Mouse (Mus musculus): ENCODE measurements around the gene Nags. TPM values are rescaled to one million over a fixed set of nuclear protein-coding genes. Genes with fewer than 3 reads are reported as not detected.
A peak's percentile ranks its signal among the peaks of the same experiment; 100 is the strongest.
"Not testable (repeated sequence)": the region's sequence is repeated elsewhere in the genome, so short reads cannot be mapped to it uniquely, and the experiment has no call there.

Nags gene
- total RNA-seq, 1 experiment from 2014 or later, result 1.7 TPM

DNA sequence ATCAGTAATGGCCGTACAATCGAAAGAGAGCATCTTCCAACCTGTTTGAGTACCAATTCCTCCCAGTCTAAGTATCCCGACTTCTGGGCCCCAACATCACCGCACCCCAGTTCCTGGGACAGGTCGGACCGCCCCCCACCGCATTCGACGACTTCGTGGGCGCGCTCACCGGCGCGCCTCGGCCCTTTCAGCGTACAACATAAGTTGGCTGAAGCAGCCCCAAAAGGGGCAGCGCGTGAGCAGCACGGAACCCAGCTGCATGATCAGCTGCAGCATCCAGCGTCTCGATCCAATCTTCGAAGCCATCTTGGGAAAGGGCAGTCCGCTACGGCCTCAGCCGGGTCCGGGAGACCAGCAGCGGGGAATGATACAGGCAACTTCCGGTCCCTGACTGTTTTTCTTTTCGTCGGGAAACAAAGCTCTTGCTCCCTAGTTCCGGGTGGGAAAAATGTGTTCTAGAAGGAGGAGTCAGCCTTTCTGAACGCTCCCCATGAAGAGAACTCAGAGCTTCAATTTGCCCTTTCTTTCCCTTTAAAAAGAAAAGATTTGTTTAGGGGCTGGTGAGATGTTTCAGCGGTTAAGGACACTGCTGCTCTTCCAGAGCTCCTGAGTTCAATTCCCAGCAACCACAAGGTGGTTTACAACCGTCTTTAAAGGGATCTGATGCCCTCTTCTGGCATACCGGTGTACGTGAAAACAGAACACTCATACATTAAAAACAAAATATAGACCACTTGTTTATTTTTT is 10.9 kb downstream of the Nags start, which contains the start of gene Tmem101:
Tmem101 (minus strand) TSS at position 366 of the 747 bp plus-strand sequence.
- peak; percentile 87 for ATAC-seq (replicated peaks; ENCODE audit: low read depth, poor library complexity, severe bottlenecking)

DNA sequence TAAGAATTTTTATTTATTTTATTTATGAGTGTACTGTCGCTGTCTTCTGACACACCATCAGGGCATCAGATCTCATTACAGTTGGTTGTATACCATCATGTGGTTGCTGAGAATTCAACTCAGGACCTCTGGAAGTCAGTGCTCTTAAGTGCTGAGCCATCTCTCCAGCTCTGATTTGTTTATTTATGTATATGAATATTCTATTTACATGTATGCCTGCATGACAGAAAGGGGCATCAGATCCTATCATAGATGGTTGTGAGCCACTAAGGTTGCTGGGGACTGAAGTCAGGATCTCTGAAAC is 11.4 kb downstream of the Nags start:
- ATAC-seq (replicated peaks; ENCODE audit: low read depth, poor library complexity, severe bottlenecking), result no peak

DNA sequence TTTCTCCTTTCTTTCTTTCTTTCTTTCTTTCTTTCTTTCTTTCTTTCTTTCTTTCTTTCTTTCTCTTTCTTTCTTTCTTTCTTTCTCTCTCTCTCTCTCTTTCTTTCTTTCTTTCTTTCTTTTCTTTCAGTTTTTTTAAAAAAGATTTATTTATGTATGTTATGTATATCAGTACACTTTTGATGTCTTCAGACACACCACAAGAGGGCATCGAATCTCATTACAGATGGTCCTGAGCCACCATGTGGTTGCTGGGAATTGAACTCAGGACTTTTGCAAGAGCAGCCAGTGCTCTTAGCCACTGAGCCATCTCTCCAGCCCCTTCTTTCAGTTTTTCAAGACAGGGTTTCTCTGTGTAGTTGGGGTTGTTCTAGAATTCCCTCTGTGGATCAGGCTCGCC is 12.7 kb downstream of the Nags start:
- ATAC-seq (replicated peaks; ENCODE audit: low read depth, poor library complexity, severe bottlenecking), result not testable (repeated sequence)

DNA sequence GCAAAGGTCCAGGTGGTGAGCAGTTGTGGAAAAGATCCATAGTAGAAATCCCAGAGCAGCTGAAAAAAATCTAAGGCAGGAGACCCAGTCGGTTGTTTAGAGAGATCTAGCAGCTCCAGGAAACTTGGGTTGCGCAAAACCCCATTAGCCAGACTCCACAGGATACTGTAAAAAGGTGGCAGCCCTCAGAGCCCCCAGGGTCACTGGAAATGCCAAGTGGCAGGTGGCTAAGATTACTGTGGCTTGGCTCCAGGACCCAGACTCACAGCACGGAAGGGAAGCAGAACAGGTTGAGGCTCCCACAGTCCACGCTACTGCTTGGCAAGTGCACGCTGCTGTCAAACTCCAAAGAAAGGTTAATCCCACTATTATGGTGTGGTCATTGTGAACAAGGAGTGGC is 14.5 kb downstream of the Nags start:
- ATAC-seq (replicated peaks; ENCODE audit: low read depth, poor library complexity, severe bottlenecking), result no peak

DNA sequence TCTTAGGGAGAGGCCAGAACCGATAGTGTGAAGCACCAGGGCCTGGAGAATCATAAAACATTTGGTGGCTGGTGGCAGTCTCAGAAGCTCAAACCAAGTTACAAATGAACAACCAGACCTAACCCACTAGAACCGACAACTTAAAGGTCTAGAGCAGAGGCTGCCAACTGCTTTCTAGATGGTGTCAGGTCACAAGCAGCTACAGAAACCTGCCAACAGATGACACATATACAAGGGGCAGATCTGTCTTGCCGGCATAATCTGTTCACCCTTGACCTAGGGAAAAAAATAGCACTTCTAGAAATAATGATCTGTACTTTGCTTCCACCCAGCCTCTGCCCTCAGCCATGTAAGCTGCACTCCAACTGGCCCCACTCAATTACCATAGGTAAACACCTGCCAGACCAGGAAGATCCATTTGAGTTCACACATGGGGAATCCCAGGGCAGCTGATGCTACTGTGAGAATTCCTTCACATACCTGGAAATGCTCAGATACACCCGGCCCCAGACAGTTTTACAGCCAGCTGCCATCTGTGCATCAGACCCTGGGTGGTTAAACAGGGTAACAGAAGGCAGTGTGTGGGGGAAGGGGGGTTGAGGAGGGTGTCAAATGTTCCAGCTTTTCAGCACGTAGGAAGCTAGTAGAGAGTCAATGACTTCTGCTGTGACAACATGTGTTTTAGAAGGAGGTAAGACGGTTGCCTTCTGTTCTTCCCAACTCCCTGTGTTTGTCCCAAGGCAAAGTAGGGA is 20.8 kb downstream of the Nags start:
- no peak for ATAC-seq (replicated peaks; ENCODE audit: low read depth, poor library complexity, severe bottlenecking)

DNA sequence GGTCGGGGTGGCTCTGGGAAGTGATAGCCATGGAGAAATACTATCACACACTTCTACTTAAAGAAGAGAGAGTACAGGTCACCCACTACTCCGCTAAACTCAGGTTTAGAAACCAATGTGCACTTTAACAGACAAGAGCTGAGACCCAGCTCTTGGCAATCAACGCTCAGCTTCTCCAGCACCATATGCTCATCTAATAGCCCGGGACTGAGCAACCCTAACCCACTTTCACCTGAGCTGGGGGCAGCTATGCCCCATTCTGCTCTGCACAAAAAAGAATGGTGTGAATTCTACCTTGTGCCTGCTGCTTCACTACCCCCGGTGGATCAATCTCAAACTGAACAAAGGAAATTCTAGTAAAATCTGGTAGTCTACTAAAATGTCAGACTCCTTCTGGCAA is 22.2 kb downstream of the Nags start:
- no peak for ATAC-seq (replicated peaks; ENCODE audit: low read depth, poor library complexity, severe bottlenecking)

DNA sequence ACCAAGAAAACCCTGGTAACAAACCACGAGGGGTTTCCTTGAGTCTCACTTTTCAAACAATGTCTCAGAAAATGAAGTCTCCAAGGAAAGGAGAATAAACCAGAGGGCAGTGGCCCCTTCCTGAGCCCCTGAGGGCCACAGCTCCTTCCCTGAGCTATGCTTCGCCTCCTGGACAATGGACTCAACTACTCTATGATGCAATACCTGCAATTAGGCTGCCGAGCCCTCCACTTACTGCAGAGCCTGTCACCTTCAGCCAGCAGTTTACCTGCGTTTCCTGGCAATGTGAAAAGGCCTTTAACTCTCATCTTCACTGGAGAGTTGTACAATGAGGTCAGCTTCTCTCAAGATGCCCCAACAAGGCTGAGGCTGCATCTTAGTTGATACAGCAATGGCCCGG is 23.4 kb downstream of the Nags start:
- no peak for ATAC-seq (replicated peaks; ENCODE audit: low read depth, poor library complexity, severe bottlenecking)

DNA sequence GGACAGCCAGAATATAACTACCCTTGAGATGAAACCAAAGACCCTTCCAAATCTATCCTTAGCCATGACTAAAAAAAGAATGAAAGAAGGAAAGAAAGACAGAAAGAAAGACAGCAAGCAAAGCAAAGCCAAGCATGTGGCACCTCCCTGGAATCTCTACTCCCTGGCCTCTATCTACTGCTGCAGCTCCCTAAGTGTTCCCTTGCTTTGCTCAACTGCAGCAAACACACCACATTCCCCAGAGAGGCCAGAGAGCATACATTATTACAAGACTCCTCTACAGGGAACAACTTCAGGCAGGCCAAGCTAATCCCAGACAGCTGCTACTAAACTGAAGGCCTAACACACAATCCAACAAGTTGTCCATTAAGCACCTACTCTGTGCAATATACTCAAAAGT is 34.5 kb downstream of the Nags start:
- no peak for ATAC-seq (replicated peaks; ENCODE audit: low read depth, poor library complexity, severe bottlenecking)

DNA sequence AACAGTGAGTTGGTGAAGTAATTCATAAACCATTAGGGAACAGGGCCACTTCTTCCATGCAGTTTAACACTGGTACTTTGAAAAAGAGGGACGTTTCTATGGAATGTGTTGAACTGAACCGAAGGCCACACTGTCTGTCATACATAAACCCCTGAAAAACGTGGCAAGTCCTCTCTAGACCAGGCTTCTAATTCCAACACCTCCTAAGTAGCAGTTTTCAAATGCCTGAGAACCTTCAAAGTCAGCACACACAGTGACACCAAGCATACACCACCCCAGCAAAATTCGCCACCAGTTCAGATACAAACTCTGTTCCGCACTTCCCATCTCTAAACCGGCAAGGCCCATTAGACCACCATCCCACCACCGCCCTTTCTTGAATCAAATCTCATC is 38.9 kb downstream of the Nags start:
- no peak for ATAC-seq (replicated peaks; ENCODE audit: low read depth, poor library complexity, severe bottlenecking)

DNA sequence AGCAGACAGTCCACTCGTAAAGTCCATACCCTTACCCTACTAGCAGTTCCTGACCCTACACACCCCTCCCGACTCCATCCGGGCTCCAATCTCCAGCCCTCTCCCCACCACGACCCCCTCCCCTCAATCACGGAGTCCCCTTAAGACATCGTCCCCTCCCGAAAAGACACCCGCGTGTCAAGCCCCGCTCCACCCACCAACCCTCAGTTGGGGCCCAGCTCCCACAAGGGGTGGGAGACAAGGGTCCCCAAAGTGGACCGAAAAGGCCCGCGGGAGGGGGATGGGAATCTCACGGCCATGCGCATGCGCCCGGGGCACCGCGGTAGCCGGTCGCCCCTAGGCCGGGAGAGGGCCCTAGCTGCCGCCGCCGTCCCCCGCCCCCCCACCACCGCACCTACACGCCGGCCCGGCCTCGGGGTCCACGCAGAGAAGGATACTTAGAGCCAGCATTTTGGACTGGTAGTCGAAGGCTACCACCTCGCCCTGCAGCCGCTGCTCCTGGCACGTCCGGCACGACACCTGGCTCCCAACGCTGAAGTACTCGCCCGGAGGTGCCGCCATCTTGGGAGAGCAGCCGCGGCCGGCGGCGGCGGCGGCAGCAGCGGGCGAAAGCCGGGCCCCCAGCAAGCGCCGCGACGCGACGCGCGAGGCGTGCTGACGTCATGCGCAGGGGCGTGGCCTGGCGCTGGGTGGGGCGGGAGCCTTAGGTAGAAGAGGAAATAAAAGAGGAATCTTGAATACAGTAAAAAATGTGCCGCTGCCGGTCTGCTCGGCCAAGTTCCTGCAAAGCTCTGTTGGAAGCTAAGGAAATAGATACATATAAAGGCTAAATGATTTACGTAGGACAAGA is 39.6 kb downstream of the Nags start, which contains the start of gene Lsm12:
Lsm12 (minus strand) TSS at position 651 of the 850 bp plus-strand sequence.
- ATAC-seq (replicated peaks; ENCODE audit: low read depth, poor library complexity, severe bottlenecking), result peak; percentile 53

DNA sequence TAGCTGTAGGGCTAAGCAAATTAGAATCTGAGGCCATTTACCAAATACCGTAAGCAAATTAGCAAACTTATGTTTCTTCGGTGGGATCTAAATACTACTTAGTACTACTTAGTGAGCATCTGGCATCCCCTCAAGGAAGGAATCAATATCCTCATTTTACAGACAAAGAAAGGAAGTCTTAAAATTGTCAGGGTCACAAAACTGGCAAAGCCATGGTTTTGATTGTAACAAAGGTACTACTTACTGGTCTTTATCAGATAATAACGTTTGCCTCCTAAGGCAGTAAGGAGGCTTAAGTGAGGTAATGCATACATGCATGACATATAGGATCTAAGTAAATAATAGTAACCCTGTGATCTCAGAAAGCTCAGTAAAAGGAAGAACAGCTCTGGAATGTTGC is 40.4 kb downstream of the Nags start:
- no peak for ATAC-seq (replicated peaks; ENCODE audit: low read depth, poor library complexity, severe bottlenecking)

DNA sequence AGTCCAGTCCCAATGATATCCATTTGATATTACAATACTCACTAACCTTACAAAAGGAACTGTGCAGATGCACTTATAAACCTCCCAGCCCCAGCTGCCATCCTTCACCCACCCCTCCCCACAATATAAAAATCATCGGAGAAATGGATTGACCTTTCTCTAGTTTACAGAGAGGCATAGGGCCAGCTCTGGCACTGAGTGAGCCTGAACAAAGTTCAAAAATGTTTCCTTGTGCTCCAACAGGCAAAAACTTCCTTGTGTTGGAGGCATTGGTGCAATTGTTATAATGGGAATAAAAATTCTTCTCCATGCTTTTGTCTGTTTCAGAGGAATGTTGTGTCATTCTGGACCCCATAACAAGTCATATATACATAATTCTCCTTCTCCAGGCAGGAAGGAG is 40.9 kb downstream of the Nags start:
- ATAC-seq (replicated peaks; ENCODE audit: low read depth, poor library complexity, severe bottlenecking), result no peak

DNA sequence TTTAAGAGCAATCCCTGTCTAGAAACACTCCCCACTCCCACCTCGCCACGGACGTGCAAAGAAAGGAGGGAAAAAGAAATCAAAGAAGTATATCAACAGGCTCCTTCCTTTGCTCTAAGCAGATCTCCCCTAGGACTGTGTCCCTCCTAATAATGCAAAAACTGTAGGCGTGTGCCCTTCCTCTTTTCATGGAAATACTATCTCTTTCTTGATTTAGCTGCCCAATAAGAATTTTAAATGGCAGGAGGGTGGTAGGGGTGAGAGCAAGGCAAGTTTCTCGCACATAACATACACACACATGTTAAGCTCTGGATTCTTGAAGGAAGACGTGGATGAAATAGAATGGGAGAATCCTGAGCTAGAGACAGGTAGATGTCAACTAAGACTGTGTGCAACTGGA is 43.7 kb downstream of the Nags start:
- no peak for ATAC-seq (replicated peaks; ENCODE audit: low read depth, poor library complexity, severe bottlenecking)

DNA sequence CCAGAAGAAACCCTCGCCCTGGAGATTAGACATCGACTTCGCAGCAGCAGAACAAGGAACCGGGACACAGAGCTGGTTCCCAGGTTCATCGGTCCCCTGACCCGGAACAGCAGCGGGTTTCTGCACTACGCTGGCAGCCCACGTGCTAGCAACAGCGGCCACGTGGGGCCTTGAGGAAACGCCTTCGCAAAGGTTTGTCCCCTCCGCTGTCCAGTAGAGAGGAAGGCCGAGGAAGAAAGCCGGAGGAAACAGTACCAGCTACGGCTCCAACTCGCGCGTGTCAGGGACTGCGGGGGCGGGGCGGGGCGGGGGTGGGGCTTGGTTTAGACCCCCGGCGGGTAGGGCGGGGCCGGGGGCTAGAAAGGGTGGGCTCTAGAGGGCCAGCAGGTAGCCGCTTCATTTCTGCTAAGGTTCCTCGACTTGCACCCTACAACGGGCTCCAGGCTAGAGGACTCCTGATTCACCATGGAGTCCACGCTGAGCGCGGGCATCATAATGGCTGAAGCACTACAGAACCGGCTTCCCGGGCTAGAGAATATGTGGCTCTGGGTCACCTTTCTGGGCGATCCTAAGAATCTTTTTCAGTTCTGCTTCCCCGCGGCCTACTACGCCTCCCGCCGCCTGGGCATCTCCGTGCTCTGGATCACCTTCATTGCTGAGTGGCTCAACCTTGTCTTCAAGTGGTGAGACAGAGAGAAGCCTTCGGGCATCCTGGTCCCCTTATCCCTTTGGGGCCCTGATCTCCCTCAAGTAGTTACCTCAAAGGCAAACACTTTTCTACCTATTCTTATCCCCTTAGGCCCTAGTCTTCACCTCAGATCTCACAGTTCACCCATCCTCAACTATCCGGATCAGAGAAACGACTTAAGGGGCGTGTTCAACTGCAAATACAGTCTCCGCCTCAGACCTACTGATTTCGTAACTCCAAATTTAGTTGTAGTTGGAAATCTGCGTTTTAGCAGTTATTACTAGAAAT is 44.4 kb downstream of the Nags start, which contains the start of gene G6pc3:
G6pc3 (plus strand) TSS at position 160 of the 976 bp plus-strand sequence.
- peak; percentile 84 for ATAC-seq (replicated peaks; ENCODE audit: low read depth, poor library complexity, severe bottlenecking)

DNA sequence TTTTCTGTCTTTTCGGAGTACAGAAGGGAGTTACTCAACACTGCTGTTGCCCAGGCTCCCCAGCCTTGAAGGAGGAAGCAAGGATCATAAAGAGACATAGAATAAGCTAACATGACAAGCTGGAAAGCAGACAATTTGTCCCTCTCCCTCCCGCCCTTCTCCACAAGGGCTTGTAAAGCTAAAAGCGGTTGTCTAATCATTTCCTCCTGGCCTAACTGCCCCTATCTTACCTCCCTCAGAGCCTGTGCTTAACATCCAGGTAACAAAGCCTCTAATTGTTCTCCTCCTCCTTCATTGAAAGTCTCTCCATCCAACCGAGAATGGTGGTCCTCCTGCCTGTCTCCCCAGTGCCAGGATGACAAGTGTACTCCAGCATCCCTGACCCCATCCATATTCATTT is 45.5 kb downstream of the Nags start:
- no peak for ATAC-seq (replicated peaks; ENCODE audit: low read depth, poor library complexity, severe bottlenecking)

DNA sequence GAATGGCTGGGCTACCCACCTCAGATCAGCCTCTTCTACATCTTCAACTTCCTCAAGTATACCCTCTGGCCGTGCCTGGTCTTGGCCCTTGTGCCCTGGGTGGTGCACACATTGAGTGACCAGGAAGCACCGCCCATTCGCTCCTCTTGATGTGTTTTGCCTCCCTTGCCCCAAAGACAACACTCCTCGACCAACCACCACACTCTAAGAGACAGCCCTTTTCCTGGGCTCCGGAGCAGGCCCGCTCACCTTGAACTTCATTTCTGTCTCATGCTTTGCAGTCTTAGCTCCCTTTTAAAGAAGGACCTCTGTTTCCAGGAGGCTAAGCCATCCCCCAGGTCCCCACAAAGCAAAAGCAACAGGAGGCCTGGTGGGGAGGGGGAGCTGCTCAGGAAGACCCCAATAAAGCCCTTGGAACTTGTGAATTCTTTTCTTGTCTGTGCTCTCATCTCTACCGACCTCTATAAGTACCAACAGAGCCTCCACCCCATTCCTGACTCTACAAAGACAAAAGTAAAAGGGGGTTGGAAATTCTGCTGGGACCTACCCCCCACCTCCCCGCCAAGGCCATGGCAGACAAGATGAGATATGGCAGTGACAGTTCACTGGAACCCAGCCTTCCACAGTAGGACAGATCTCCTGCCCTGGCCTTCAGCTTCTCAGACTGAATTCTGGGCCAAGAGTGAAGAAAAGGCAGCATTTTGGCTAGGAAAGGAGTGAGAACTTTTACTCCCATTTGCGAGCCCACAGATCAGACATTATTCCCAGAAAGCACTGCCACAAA is 48.5 kb downstream of the Nags start:
- no peak for ATAC-seq (replicated peaks; ENCODE audit: low read depth, poor library complexity, severe bottlenecking)

DNA sequence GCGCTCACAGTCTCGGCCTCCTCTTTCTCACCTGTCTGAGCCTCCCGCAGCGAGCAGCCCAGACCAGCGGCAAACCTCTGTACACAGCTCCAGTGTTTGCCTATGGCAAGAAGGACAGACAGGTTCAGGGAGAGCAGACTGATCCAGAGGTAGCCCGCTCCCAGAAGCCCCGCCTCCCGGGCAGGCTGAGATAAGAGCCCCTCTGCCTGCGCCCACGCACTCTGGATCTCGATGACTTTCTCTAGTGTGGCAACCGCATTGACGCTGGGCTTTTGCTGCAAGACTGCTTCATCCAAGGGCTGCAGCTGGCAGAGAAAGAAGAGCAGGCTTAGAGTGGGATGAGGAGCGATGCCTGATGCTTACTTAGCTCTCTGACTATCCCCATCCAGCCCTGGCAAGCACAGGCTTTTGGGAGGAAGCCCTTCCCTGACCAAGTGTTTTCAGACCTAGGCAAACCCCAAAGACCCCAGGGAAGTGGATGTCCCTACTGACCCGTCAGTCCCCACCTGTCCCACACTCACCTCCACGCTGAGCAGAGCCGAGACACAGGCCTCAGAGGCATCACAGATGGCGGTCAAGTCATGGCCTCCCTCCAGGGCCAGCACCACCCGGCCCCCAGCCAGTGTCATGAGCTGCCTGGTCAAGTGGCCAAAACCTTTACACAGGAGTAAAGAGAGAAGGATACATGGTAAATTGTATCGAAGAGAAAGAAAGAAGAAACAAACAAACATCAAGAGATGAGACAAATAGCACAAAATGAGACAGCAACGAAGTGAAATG is 50.9 kb downstream of the Nags start:
- ATAC-seq (replicated peaks; ENCODE audit: low read depth, poor library complexity, severe bottlenecking), result no peak

DNA sequence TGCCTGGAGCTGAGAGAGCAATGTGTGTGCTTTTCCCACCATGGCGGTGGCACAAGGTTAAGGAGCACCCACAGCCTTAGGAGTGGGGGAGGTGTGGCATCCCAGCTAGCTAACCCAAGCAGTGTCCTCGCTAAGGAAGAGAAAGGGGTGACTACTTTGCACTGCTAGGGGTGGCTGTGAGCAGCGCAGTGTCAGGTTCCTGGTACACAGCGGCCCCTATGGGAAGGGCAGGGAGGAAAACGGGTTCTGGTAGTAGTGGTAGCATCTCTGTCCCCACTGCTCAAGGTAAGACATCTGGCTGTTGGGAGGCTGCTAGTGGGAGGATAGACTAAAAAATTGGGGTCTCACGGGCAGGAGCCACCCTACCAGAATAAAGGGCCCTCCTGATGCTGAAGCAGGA is 52.9 kb downstream of the Nags start:
- no peak for ATAC-seq (replicated peaks; ENCODE audit: low read depth, poor library complexity, severe bottlenecking)

Measured in common myeloid progenitor, adult 5-6 weeks (primary cell).